In the genomic region with DNA sequence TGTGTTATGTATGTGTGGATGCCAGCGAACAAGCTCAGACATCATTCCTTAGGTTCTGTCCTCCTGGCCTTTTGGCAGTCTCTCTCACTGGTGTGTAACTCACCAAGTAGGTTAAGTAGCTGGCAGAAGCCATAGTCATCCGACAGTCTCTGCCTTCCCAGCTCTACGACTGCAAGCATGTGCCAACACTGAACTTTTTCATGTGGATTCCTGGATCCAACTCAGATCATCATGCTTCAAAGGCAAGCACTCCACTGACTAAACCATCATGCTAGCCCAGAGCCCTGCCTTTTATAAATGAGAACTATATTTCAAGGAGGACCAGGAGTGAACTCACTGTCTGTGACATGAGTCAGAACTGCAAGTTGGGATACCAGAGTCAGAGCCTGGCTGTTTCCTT, we compare ENCODE assay signal across 40 mouse cellular contexts. TPM values are rescaled to one million over a fixed set of nuclear protein-coding genes. Genes with fewer than 3 reads are reported as not detected.
"Had no signal": no experiment of that assay in that cellular context is flagged by ENCODE, and none has a peak within 500 bp of the region (broad histone marks: within the 10 kb centered on the region; RNA-seq: fewer than 3 reads in every experiment).

No protein-coding gene starts in this region.

- ATAC-seq: hindbrain, postnatal 0 days; intestine, embryonic 15.5 days; liver, embryonic 12.5 days had no signal

- H3K9ac ChIP-seq: heart, embryonic 12.5 days; hindbrain, embryonic 13.5 days; hindbrain, embryonic 15.5 days; intestine, embryonic 15.5 days; limb, embryonic 13.5 days; limb, embryonic 15.5 days; liver, embryonic 12.5 days; liver, embryonic 14.5 days had no signal

- H3K4me2 ChIP-seq: heart, embryonic 12.5 days; hindbrain, embryonic 13.5 days; hindbrain, embryonic 15.5 days; intestine, embryonic 15.5 days; limb, embryonic 13.5 days; limb, embryonic 15.5 days; liver, embryonic 12.5 days had no signal

- H3K27me3 ChIP-seq: heart, embryonic 12.5 days; hindbrain, embryonic 13.5 days; hindbrain, embryonic 15.5 days; intestine, embryonic 15.5 days; limb, embryonic 13.5 days; limb, embryonic 15.5 days; liver, embryonic 12.5 days had no signal

- H3K36me3 ChIP-seq: heart, embryonic 10.5 days; heart, embryonic 12.5 days; hindbrain, embryonic 13.5 days; hindbrain, embryonic 15.5 days; intestine, embryonic 15.5 days; limb, embryonic 13.5 days; limb, embryonic 15.5 days; liver, embryonic 12.5 days had no signal

- H3K4me3 ChIP-seq: gastrocnemius, adult 2 months; heart, embryonic 10.5 days; heart, embryonic 12.5 days; hindbrain, embryonic 13.5 days; hindbrain, embryonic 15.5 days; intestine, embryonic 15.5 days; layer of hippocampus, adult 2 months; limb, embryonic 13.5 days; limb, embryonic 15.5 days; liver, embryonic 12.5 days had no signal

- H3K27ac ChIP-seq: gastrocnemius, adult 2 months; heart, embryonic 10.5 days; hindbrain, embryonic 13.5 days; hindbrain, embryonic 15.5 days; hindbrain, postnatal 0 days; intestine, embryonic 15.5 days; layer of hippocampus, adult 2 months; limb, embryonic 13.5 days; limb, embryonic 15.5 days; liver, embryonic 12.5 days; liver, embryonic 14.5 days had no signal

- H3K9me3 ChIP-seq: heart, embryonic 10.5 days; heart, embryonic 12.5 days; hindbrain, embryonic 13.5 days; hindbrain, embryonic 15.5 days; intestine, embryonic 15.5 days; limb, embryonic 13.5 days; limb, embryonic 15.5 days had no signal

- DNase-seq: gastrocnemius, adult 2 months; gastrocnemius, postnatal 10 days; gastrocnemius, postnatal 25 days; heart, postnatal 10 days; kidney, adult 11 months; kidney, adult 2 months; kidney, adult 9 months; kidney, postnatal 10 days; kidney, postnatal 25 days; kidney, postnatal 4 days; left cerebral cortex, postnatal 4 days had no signal

- H3K4me1 ChIP-seq: heart, embryonic 10.5 days; heart, embryonic 12.5 days; hindbrain, embryonic 13.5 days; hindbrain, embryonic 15.5 days; intestine, embryonic 15.5 days; limb, embryonic 13.5 days; limb, embryonic 15.5 days; liver, embryonic 12.5 days had no signal

RNA-seq across cellular contexts. Expression of a gene that starts 16.1 kb away (rescaled TPM):
- total RNA-seq: hematopoietic stem cell, adult 5-6 weeks; left cerebral cortex, adult 18-20 months; left cerebral cortex, postnatal 4 days had no signal
- polyA plus RNA-seq: heart, embryonic 10.5 days; hindbrain, embryonic 11.5 days; limb, embryonic 11.5 days had no signal

RNA-seq across cellular contexts. Expression of a gene that starts 28.0 kb away (rescaled TPM):
- total RNA-seq: gastrocnemius, adult 2 months; gastrocnemius, postnatal 25 days; hematopoietic stem cell, adult 5-6 weeks; layer of hippocampus, adult 2 months; layer of hippocampus, postnatal 25 days; left cerebral cortex, postnatal 10 days; left cerebral cortex, postnatal 25 days; liver, adult 2 months had no signal
- polyA plus RNA-seq: heart, embryonic 10.5 days had no signal

RNA-seq across cellular contexts. Expression of a gene that starts 28.2 kb away (rescaled TPM):
- total RNA-seq: gastrocnemius, adult 2 months; hematopoietic stem cell, adult 5-6 weeks; layer of hippocampus, adult 2 months; layer of hippocampus, postnatal 25 days; left cerebral cortex, adult 18-20 months; left cerebral cortex, adult 8-10 months; left cerebral cortex, postnatal 10 days; left cerebral cortex, postnatal 25 days; left cerebral cortex, postnatal 4 days had no signal
- polyA plus RNA-seq: hindbrain, embryonic 11.5 days; limb, embryonic 11.5 days; liver, adult 2 months had no signal

RNA-seq across cellular contexts. Expression of a gene that starts 35.3 kb away (rescaled TPM):
- total RNA-seq: gastrocnemius, adult 2 months; gastrocnemius, postnatal 10 days; gastrocnemius, postnatal 25 days; gastrocnemius, postnatal 4 days; heart, adult 18-20 months; heart, adult 8-10 months; heart, postnatal 10 days; heart, postnatal 25 days; hematopoietic stem cell, adult 5-6 weeks; hindbrain, postnatal 0 days; layer of hippocampus, adult 2 months; layer of hippocampus, postnatal 10 days; layer of hippocampus, postnatal 25 days; left cerebral cortex, adult 18-20 months; left cerebral cortex, adult 8-10 months; left cerebral cortex, postnatal 10 days; left cerebral cortex, postnatal 25 days; left cerebral cortex, postnatal 4 days; liver, adult 2 months had no signal
- polyA plus RNA-seq: frontal cortex, adult 2 months; heart, embryonic 10.5 days; heart, embryonic 12.5 days; heart, embryonic 14.5 days; heart, embryonic 16.5 days; hindbrain, embryonic 11.5 days; hindbrain, embryonic 13.5 days; hindbrain, embryonic 15.5 days; hindbrain, postnatal 0 days; intestine, embryonic 15.5 days; kidney, adult 2 months; kidney, embryonic 16.5 days; limb, embryonic 11.5 days; limb, embryonic 13.5 days; limb, embryonic 15.5 days; liver, adult 2 months; liver, embryonic 12.5 days; liver, embryonic 14.5 days had no signal

RNA-seq across cellular contexts. Expression of a gene that starts 38.3 kb away (rescaled TPM):
- total RNA-seq: hindbrain, postnatal 0 days; layer of hippocampus, adult 2 months; layer of hippocampus, postnatal 10 days; layer of hippocampus, postnatal 25 days; left cerebral cortex, adult 8-10 months; left cerebral cortex, postnatal 10 days; left cerebral cortex, postnatal 25 days had no signal
- polyA plus RNA-seq: limb, embryonic 11.5 days had no signal
